Mouse (Mus musculus): ENCODE results near the gene Myo18b. TPM values are rescaled to one million over a fixed set of nuclear protein-coding genes. Genes with fewer than 3 reads are reported as not detected.

The Myo18b gene
- total and polyA plus RNA-seq, 3 experiments = not detected

GRCm38 (mm10) chr5:112788441-112788840 lies 107.7 kb downstream of the Myo18b start:
- Histone ChIP-seq H3K4me2 (ENCODE audit: insufficient read depth, low read depth, poor library complexity, severe bottlenecking) (no peak overlapping the region), H3K4me1 (ENCODE audit: control insufficient read depth in 1 of 2, insufficient read depth in 2 of 2) (no peaks in the 10 kb centered on the region), H3K4me3 (replicated peaks in 1 of 3; ENCODE audit: low read depth in 2 of 3, low read length in 2 of 3, poor library complexity in 1 of 3) (no peak overlapping the region), H3K9me3 (replicated peaks; ENCODE audit: low read length) (peaks cover 87% of the 10 kb centered on the region), H3K27ac (ENCODE audit: insufficient read depth, low read depth) (no peak overlapping the region), H3K27me3 (replicated peaks) (no peaks in the 10 kb centered on the region), H3K36me3 (replicated peaks in 1 of 2; ENCODE audit: control insufficient read depth in 1 of 2, insufficient read depth in 1 of 2, low read length in 1 of 2) (no peaks in the 10 kb centered on the region), H3K9ac (ENCODE audit: insufficient read depth, low read depth) (no peak overlapping the region), H3K79me2 (replicated peaks; ENCODE audit: control insufficient read depth, extremely low read depth, insufficient read depth, poor library complexity, severe bottlenecking) (no peaks in the 10 kb centered on the region)
- no peak for DNase-seq (ENCODE audit: extremely low read depth)
- no peak for TF ChIP-seq MAX (IDR thresholded peaks at IDR 0.05; ENCODE audit: low read length)
- TF ChIP-seq CHD1 (IDR thresholded peaks at IDR 0.05; ENCODE audit: low read depth, low read length) = no peak
- TF ChIP-seq E2F4 (IDR thresholded peaks at IDR 0.05; ENCODE audit: insufficient replicate concordance, low read depth, low read length) = no peak
- no peak for TF ChIP-seq ZC3H11A (IDR thresholded peaks at IDR 0.05; ENCODE audit: low read depth, low read length)
- in situ Hi-C loops (cut with MboI; ENCODE audit: low pct_ligation_motif_present, low pct_unique_long_range_greater_than_20kb, low sequenced_read_pairs) (no loop called here), dilution Hi-C loops (cut with MboI; ENCODE audit: extremely low pct_ligation_motif_present, extremely low pct_unique_long_range_greater_than_20kb, low sequenced_read_pairs) (no loop called here)

GRCm38 (mm10) chr5:112786788-112787187 lies 109.4 kb downstream of the Myo18b start:
- dilution Hi-C loops (cut with MboI; ENCODE audit: extremely low pct_ligation_motif_present, extremely low pct_unique_long_range_greater_than_20kb, low sequenced_read_pairs) (no loop called here), in situ Hi-C loops (cut with MboI; ENCODE audit: low pct_ligation_motif_present, low pct_unique_long_range_greater_than_20kb, low sequenced_read_pairs) (no loop called here)
- Histone ChIP-seq H3K9ac (ENCODE audit: insufficient read depth, low read depth) (no peak overlapping the region), H3K36me3 (replicated peaks in 1 of 2; ENCODE audit: control insufficient read depth in 1 of 2, insufficient read depth in 1 of 2, low read length in 1 of 2) (no peaks in the 10 kb centered on the region), H3K9me3 (replicated peaks; ENCODE audit: low read length) (peaks cover 86% of the 10 kb centered on the region), H3K79me2 (replicated peaks; ENCODE audit: control insufficient read depth, extremely low read depth, insufficient read depth, poor library complexity, severe bottlenecking) (no peaks in the 10 kb centered on the region), H3K4me3 (replicated peaks in 1 of 3; ENCODE audit: low read depth in 2 of 3, low read length in 2 of 3, poor library complexity in 1 of 3) (no peak overlapping the region), H3K4me1 (ENCODE audit: control insufficient read depth in 1 of 2, insufficient read depth in 2 of 2) (no peaks in the 10 kb centered on the region), H3K27me3 (replicated peaks) (no peaks in the 10 kb centered on the region), H3K27ac (ENCODE audit: insufficient read depth, low read depth) (no peak overlapping the region), H3K4me2 (ENCODE audit: insufficient read depth, low read depth, poor library complexity, severe bottlenecking) (no peak overlapping the region)
- no peak for DNase-seq (ENCODE audit: extremely low read depth)
- no peak for TF ChIP-seq CTCF (conservative IDR thresholded peaks at IDR 0.05 in 1 of 2, IDR thresholded peaks at IDR 0.05 in 1 of 2; ENCODE audit: low read depth in 2 of 2, low read length in 2 of 2)
- TF ChIP-seq SMC3 (IDR thresholded peaks at IDR 0.05; ENCODE audit: low read depth, low read length) = no peak
- TF ChIP-seq CHD1 (IDR thresholded peaks at IDR 0.05; ENCODE audit: low read depth, low read length) = no peak
- no peak for TF ChIP-seq IRF4 (IDR thresholded peaks at IDR 0.05; ENCODE audit: low read depth, low read length)
- TF ChIP-seq MAZ (IDR thresholded peaks at IDR 0.05; ENCODE audit: low read depth, low read length) = no peak
- no peak for TF ChIP-seq RAD21 (IDR thresholded peaks at IDR 0.05; ENCODE audit: low read depth, low read length)
- no peak for TF ChIP-seq ZKSCAN1 (IDR thresholded peaks at IDR 0.05; ENCODE audit: borderline replicate concordance, low read depth, low read length)
- TF ChIP-seq NRF1 (IDR thresholded peaks at IDR 0.05; ENCODE audit: low read depth, low read length) = no peak
- TF ChIP-seq MAX (IDR thresholded peaks at IDR 0.05; ENCODE audit: low read length) = no peak
- TF ChIP-seq PAX5 (IDR thresholded peaks at IDR 0.05; ENCODE audit: low read length) = no peak
- TF ChIP-seq ZMIZ1 (IDR thresholded peaks at IDR 0.05; ENCODE audit: low read depth, low read length) = no peak
- TF ChIP-seq MEF2A (IDR thresholded peaks at IDR 0.05; ENCODE audit: borderline replicate concordance, low read depth, low read length) = no peak
- TF ChIP-seq JUN (IDR thresholded peaks at IDR 0.05; ENCODE audit: insufficient read depth, low read depth, low read length) = no peak
- TF ChIP-seq EP300 (IDR thresholded peaks at IDR 0.05; ENCODE audit: low read length) = no peak
- no peak for TF ChIP-seq TBP (conservative IDR thresholded peaks at IDR 0.05; ENCODE audit: low read depth, low read length)
- no peak for TF ChIP-seq MYC (IDR thresholded peaks at IDR 0.05; ENCODE audit: low read depth, low read length)
- TF ChIP-seq MAFK (IDR thresholded peaks at IDR 0.05; ENCODE audit: insufficient replicate concordance, low read length) = no peak
- no peak for TF ChIP-seq E2F4 (IDR thresholded peaks at IDR 0.05; ENCODE audit: insufficient replicate concordance, low read depth, low read length)
- no peak for TF ChIP-seq TCF12 (IDR thresholded peaks at IDR 0.05; ENCODE audit: low read depth, low read length)
- TF ChIP-seq USF2 (conservative IDR thresholded peaks at IDR 0.05; ENCODE audit: low read depth, low read length) = no peak
